Mouse (Mus musculus) cerebellum, adult 2 months (tissue): Measurements from ENCODE around the gene Gm21974.
A peak's percentile ranks its signal among the peaks of the same experiment; 100 is the strongest.

ENCODE experiments used
- CTCF ChIP-seq: fragments of 200-500 bp; IDR thresholded peaks from 2 replicates; pipeline ENCODE4 v1.5.1; 2011; ENCODE audit warnings: low read depth, mild to moderate bottlenecking, control low read depth, low read length, moderate library complexity, borderline replicate concordance; ENCODE audit not compliant: insufficient read depth
- POLR2A ChIP-seq: fragments of 200-500 bp; IDR thresholded peaks from 2 replicates; pipeline ENCODE4 v1.6.1; 2011; ENCODE audit warnings: low read length, control low read depth, borderline replicate concordance; ENCODE audit not compliant: insufficient read depth

DNA sequence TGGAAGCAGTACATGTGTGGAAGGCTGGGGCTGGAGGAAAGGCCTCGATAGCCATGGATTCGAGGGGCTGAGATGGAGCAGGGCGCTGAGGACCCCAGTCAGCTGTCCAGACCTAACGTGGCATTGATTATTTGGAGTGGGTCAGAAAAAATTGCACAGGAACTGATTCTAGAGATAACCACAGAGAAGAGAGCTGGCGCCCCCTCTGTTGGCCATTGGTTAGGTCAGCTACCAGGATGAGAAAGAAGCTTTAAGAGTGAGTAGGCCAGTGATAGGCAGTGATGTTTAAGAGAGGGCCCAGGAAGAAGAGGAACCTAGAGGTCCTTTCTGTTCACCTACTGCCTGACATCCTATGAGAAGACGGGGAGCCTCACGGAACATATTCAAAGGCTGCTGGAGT, 24.0 kb upstream of the Gm21974 start:
- TF ChIP-seq CTCF (peak; percentile 13; the same call in 1 of the 2 replicates), POLR2A (no peak)
